Comparison of ENCODE assay signal across 19 mouse cellular contexts in genomic region chr9:93136349-93136748, GRCm38 (mm10).
"Had no signal": no experiment of that assay in that cellular context is flagged by ENCODE, and none has a peak within 500 bp of the region (broad histone marks: within the 10 kb centered on the region; RNA-seq: fewer than 3 reads in every experiment).

No protein-coding gene starts in this region.

- H3K4me3 ChIP-seq: midbrain, embryonic 10.5 days; midbrain, embryonic 12.5 days; myocyte; neural tube, embryonic 13.5 days; neural tube, embryonic 15.5 days had no signal

- H3K4me1 ChIP-seq: midbrain, embryonic 12.5 days; neural tube, embryonic 13.5 days; neural tube, embryonic 15.5 days had no signal

- H3K27ac ChIP-seq: midbrain, embryonic 10.5 days; midbrain, embryonic 12.5 days; neural tube, embryonic 13.5 days; neural tube, embryonic 15.5 days had no signal

- H3K9ac ChIP-seq: lung, embryonic 14.5 days; midbrain, embryonic 12.5 days; neural tube, embryonic 13.5 days; neural tube, embryonic 15.5 days had no signal

- DNase-seq: lung, adult 18-20 months; lung, embryonic 14.5 days; lung, postnatal 10 days; lung, postnatal 4 days; midbrain, embryonic 14.5 days; retina, postnatal 1 day; right cerebral cortex, adult 18-20 months; right cerebral cortex, postnatal 25 days; right cerebral cortex, postnatal 4 days; spleen, adult 18-20 months; thymus, adult 18-20 months; thymus, postnatal 14 days; thymus, postnatal 36 days had no signal

- H3K36me3 ChIP-seq: midbrain, embryonic 10.5 days; midbrain, embryonic 12.5 days; neural tube, embryonic 13.5 days; neural tube, embryonic 15.5 days had no signal

- H3K9me3 ChIP-seq: midbrain, embryonic 10.5 days; midbrain, embryonic 12.5 days; neural tube, embryonic 13.5 days; neural tube, embryonic 15.5 days had no signal

- H3K27me3 ChIP-seq: midbrain, embryonic 12.5 days; neural tube, embryonic 13.5 days; neural tube, embryonic 15.5 days had no signal

- ATAC-seq: midbrain, embryonic 16.5 days had no signal

- H3K4me2 ChIP-seq: lung, embryonic 14.5 days; midbrain, embryonic 12.5 days; neural tube, embryonic 13.5 days; neural tube, embryonic 15.5 days had no signal
